Mouse (Mus musculus) heart, adult 8-10 months (tissue): ENCODE results near the gene Nrarp. TPM values are rescaled to one million over a fixed set of nuclear protein-coding genes. Genes with fewer than 3 reads are reported as not detected.

Experiments
- DNase-seq: peaks from one replicate; pipeline ENCODE4 v3.0.0; 2022; ENCODE audit warnings: low spot score
- total RNA-seq, 4 experiments: library from RNA; stranded (reverse); gene quantifications; 2 replicates each; pipeline ENCODE4 v1.2.4; 2022

The Nrarp gene
- total RNA-seq, 4 experiments from 2014 or later = 5.0 to 9.4 (median 9.2) TPM

- no peak for DNase-seq
These were observed 5.5 kb upstream of the Nrarp start for GRCm38 (mm10) chr2:25174866-25175689.

- no peak for DNase-seq
These were observed 4.9 kb upstream of the Nrarp start for GRCm38 (mm10) chr2:25175690-25176078.

GRCm38 (mm10) chr2:25176573-25176972 is 4.0 kb upstream of the Nrarp start:
- DNase-seq = peak; percentile 72

GRCm38 (mm10) chr2:25177076-25177475 is 3.5 kb upstream of the Nrarp start:
- no peak for DNase-seq

GRCm38 (mm10) chr2:25177685-25178084 is 2.9 kb upstream of the Nrarp start:
- no peak for DNase-seq

- no peak for DNase-seq
These were observed 2.1 kb upstream of the Nrarp start for GRCm38 (mm10) chr2:25178285-25178972.

- no peak for DNase-seq
These were observed 866 bp upstream of the Nrarp start for GRCm38 (mm10) chr2:25179566-25180217.

GRCm38 (mm10) chr2:25180973-25181890 is 674 bp downstream of the Nrarp start:
- no peak for DNase-seq

- no peak for DNase-seq
These were observed 1.4 kb downstream of the Nrarp start for GRCm38 (mm10) chr2:25181891-25182397.

- no peak for DNase-seq
These were observed 2.1 kb downstream of the Nrarp start for GRCm38 (mm10) chr2:25182664-25183063.

GRCm38 (mm10) chr2:25183336-25183735 is 2.8 kb downstream of the Nrarp start:
- no peak for DNase-seq

- DNase-seq = no peak
These were observed 3.9 kb downstream of the Nrarp start for GRCm38 (mm10) chr2:25184496-25184895.

GRCm38 (mm10) chr2:25185625-25186574 is 5.3 kb downstream of the Nrarp start:
- peak; percentile 40 for DNase-seq

GRCm38 (mm10) chr2:25186575-25186930 is 6.0 kb downstream of the Nrarp start:
- DNase-seq = no peak

- DNase-seq = no peak
These were observed 7.3 kb downstream of the Nrarp start for GRCm38 (mm10) chr2:25187841-25188240.

- DNase-seq = peak; percentile 87
These were observed 12.8 kb downstream of the Nrarp start for GRCm38 (mm10) chr2:25193330-25193770.

GRCm38 (mm10) chr2:25194006-25194405 is 13.4 kb downstream of the Nrarp start:
- no peak for DNase-seq

- DNase-seq = peak; percentile 38
These were observed 14.1 kb downstream of the Nrarp start for GRCm38 (mm10) chr2:25194486-25195171.
